Mouse (Mus musculus): ENCODE results near the gene Ptprg. TPM values are rescaled to one million over a fixed set of nuclear protein-coding genes. Genes with fewer than 3 reads are reported as not detected.

The Ptprg gene
- total RNA-seq, 2 experiments from 2014 or later, result 134 to 135 TPM

DNA sequence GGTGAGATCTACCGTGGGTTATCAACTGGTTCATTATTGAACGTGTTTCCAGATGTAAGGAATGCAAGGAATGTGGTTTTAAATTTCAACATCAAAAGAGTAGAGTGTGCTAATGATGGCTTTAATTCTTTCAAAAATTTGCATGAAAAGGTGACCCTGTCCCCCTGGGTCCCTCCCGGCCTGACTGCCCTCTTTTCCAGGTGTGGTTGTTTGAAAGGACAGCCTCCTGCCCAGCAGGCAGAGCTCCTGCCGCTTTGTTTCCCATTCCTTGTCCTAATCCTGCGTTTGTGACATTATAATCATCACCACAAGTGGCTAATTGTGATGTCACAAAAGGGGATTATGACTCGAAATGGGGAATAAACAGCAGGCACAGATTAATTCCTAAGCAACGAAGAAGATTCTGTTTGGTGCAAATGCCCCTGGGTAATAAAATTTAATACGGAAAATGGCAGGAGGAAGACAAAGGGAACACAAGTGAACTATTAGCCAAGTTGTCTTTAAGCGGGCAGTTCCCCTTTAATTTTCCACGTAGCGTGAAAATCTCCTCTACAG lies 110.4 kb downstream of the Ptprg start:
- no peak for DNase-seq (ENCODE audit: extremely low spot score in 1 of 2, low spot score in 2 of 2)
- intact Hi-C loops (cut with DNase I), result no loop called here

DNA sequence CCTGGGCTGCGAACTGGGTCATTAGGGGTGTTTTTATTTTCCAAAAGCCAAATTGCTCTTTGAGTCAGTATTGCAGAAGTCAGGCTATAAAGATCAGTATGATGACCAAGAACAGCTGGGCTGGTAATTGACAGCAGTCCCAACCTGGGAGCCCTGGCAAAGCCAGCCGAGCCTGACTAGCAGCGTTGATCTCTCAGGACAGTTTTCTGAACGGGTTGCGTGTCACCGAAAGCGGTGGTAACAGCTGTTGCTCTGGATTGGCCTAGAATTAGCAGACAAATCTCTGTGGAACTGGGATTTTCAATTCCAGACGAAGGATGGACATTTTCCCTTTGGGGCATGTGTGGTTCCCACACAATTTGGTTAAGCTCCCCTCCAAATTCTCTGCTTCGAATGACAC lies 111.0 kb downstream of the Ptprg start:
- intact Hi-C loops (cut with DNase I), result no loop called here
- DNase-seq (ENCODE audit: extremely low spot score in 1 of 2, low spot score in 2 of 2), result no peak

DNA sequence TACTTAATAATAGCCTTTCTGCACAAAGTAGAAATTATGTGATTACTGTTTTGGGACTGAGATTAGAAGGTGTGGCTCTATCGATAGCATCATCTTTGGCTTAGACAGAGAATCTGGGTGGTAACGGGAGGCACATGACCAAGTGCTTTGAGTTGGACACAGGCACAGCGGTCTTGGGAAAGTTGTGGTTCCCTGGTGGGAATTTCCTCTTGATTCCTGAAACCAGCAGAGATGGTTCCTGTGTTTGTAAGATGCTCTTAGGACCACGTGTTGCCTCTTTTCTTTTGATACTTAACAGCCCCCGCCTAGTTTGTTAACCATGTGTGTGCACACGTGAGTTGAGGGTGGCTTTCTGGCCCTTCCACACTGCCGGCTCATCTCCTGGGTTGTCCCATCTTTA lies 111.7 kb downstream of the Ptprg start:
- no peak for DNase-seq (ENCODE audit: extremely low spot score in 1 of 2, low spot score in 2 of 2)
- intact Hi-C loops (cut with DNase I), result no loop called here

DNA sequence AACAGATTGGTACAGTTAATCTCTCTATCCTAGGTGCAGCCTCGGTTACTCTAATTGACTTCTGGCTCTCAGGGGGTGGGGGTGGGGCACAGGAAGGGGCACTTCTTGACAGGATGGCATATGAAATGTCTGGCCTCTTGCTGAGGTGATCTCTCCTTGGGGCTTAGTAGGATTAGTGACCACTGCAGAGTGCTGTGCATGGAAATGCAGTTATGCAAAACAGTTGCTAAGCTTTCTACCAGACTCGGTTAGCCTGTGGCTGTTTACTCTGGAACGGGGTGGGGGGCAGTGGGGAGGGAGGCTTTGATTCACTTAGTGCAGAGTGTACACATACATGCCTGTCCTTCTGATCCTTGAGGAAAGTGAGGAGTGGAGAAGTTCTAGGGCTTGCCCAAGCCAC lies 114.4 kb downstream of the Ptprg start:
- no peak for DNase-seq (ENCODE audit: extremely low spot score in 1 of 2, low spot score in 2 of 2)
- intact Hi-C loops (cut with DNase I), result no loop called here

DNA sequence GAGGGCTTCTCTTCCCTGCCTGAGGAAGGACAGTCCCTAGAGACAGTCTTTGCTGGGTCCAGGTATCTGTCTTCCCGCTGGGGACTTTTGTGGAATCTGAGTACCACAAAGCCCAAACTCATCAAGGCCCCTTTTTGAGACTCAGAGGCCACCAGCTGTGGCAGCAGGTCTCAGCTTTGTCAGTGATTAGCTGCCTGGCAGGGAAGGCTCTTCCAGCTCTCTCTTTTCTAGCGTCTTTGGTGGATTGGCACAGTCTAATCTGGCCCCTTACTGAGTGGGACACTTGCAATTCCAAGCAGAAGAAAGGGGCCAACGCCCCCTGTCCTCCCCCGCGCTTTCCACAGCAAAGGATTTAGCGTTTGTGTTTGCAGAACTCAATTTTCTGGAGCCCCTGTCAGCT lies 117.5 kb downstream of the Ptprg start:
- intact Hi-C loops (cut with DNase I), result no loop called here
- no peak for DNase-seq (ENCODE audit: extremely low spot score in 1 of 2, low spot score in 2 of 2)

DNA sequence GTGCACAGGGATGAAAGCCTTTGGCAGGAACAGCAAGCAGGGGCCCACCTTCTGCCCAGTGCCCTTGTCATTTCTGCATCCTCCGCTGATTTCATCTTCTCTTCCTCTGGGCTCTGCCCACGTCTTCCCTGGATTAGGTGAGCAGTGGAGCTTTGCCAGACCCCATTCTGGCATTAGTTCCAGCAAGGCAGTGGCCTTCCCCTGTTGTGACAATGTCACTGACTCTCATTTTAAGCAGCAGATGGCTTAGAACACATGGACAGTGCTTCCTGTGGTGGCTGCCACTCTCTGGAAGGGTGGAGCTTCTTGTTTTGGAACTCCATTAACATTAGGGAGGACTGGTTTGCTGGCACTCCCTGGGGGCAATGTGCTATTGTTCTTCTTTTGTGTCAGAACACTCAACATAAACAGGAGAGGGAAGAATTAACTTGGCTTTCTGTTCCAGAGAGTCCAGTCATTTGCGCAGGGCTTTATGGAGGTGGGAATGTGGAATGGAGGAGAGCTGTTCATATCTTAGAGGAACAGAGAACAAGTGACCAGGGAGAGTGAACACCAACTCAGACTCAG lies 119.7 kb downstream of the Ptprg start:
- no peak for DNase-seq (ENCODE audit: extremely low spot score in 1 of 2, low spot score in 2 of 2)
- intact Hi-C loops (cut with DNase I), result no loop called here

DNA sequence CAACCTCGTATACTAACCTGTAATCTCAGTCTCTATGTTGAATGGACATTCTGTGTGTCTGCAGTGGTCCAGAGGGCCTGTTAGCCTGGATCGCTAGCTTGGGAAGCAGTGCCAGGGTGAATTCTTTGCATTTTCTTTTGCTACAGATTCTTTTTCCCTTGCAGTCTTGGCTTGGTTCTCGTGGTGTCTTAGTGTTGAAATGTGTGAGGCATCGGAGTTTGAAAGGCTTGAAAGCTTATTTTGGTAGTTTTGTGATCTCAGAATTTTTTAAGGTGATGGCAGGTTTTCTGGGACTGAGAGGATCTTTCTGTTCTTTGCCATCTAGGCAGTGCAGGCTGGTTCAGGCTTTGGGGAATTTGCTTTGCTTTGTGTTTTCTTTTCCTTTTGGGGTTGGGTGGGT lies 124.9 kb downstream of the Ptprg start:
- DNase-seq (ENCODE audit: extremely low spot score in 1 of 2, low spot score in 2 of 2), result no peak
- intact Hi-C loops (cut with DNase I), result no loop called here

DNA sequence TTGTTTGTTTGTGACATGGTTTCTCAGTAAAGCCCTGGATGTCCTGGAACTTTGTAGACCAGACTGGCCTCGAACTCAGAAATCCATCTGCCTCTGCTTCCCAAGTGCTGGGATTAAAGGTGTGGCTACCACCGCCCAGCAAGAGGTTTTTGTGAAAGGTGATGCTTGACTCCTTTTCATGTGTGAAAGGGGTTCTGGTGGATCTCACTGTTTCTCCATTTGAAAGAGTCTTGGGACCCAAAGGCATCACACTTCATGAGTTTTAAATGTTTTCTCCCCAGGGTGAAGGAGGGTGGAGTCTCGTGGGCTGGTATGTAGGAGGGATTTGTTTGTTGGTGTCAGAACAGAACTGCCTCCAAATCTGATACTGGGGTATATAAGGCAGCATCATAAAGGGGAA lies 126.4 kb downstream of the Ptprg start:
- DNase-seq (ENCODE audit: extremely low spot score in 1 of 2, low spot score in 2 of 2), result no peak

DNA sequence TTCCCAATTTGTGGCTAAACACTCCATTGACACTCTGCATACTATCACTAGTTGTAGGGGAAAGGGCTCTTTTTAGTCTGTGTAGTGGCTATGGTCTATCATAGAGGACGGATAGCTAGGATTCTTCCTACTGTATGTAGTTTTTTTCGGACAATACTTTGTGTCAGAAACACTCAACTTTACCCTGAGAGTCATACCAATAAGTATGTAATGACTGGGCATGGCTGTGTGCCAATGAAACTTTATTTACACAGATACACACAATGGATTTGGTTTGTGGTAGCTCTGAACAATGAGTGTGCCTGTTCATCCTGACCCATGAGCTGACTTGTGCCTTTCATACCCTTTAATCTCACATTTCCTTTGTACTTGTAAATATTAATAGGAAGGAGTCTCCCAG lies 127.3 kb downstream of the Ptprg start:
- intact Hi-C loops (cut with DNase I), result no loop called here

More for the DNA sequence above, 126.4 kb downstream of the Ptprg start:
- intact Hi-C loops (cut with DNase I), result no loop called here

DNA sequence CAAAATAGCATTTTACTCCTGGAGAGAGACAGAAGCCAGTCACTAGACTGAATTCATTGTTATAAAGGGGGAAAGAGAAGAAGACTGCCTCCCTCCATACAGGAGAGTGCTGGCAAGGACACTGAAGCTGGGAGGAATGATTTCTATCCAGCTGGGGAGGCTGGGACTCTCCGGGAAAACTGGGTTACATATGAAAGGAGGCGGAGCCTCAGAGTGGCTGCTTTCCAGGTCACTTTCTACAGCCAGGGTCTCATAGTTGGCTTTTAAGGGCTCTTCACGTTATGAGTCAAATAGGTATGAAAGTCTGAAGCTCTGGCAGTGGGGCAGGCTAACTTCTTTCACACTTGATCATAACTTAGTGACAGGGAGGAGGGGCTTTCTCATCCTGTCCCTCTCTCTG lies 129.1 kb downstream of the Ptprg start:
- DNase-seq (ENCODE audit: extremely low spot score in 1 of 2, low spot score in 2 of 2), result no peak
- intact Hi-C loops (cut with DNase I), result no loop called here

More for the DNA sequence above, 127.3 kb downstream of the Ptprg start:
- DNase-seq (ENCODE audit: extremely low spot score in 1 of 2, low spot score in 2 of 2), result no peak

DNA sequence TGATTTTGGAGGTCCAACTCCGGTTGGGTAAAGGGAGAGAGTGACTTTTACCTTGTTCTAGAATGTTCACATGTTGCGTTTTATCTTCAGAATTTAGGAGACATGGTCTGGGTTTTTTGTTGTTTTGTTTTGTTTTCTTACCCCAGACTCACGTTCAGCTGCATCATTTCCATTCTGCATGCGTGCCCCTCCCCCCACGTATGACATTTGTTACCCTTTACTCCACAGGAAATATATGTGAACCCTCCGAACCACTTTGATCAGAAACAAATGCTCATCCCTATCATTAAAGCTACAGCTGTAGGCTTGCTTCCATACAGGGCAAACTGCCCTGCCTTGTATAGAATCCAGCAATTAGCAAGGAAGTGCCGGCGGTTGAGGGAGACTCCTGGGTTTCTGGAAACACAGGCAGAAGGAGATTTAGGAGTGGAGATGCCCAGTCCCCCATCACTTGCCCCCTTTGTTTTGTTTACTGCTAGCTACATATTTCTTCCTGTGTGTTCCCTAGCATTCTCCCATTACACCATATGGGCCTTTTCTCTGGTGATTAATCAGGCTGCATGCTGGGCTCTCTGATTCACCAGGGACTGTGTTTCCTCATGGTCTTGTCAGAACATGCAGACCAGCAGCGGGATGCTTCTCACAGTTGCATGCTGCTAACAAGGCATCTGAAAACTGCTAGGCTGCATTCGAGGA lies 130.2 kb downstream of the Ptprg start:
- no peak for DNase-seq (ENCODE audit: extremely low spot score in 1 of 2, low spot score in 2 of 2)
- intact Hi-C loops (cut with DNase I), result no loop called here

DNA sequence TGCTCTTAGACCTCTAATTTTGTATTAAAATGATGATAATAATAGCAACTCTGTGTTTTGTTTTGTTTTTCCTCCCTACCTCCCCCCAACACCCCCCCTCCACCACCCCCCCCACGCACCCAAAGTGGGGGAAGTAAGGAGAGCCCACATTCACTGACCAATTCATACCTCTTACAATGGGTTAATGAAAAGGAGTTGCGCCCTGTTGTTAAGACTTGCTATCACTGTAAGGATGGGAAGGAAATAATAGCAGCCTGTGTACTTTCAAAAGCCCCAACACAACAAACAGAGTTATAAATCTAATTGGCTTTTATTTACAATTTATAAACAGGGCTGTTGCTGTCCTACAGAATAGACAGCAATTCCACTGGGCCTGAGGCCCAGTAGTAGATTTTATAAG lies 130.8 kb downstream of the Ptprg start:
- intact Hi-C loops (cut with DNase I), result no loop called here
- DNase-seq (ENCODE audit: extremely low spot score in 1 of 2, low spot score in 2 of 2), result no peak

DNA sequence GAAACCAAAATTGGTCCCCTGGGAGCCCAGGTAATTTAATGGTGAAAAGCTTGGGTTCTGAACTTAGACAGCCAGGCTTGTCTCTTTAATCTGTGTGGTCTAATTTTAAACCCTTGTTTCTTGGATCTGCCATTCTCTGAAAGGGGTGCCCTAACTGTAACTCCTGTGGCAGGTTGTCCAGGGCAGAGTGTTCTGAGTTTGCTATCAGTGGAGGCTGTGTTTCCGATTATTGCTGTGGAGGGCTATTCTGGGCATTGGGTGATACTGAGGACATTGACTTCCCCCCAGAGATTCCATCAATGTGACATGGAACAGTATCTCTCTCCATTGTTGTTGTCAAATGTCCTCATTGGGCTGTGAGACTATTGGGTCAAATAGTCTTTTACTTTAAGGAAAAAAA lies 134.2 kb downstream of the Ptprg start:
- intact Hi-C loops (cut with DNase I), result no loop called here
- DNase-seq (ENCODE audit: extremely low spot score in 1 of 2, low spot score in 2 of 2), result no peak

DNA sequence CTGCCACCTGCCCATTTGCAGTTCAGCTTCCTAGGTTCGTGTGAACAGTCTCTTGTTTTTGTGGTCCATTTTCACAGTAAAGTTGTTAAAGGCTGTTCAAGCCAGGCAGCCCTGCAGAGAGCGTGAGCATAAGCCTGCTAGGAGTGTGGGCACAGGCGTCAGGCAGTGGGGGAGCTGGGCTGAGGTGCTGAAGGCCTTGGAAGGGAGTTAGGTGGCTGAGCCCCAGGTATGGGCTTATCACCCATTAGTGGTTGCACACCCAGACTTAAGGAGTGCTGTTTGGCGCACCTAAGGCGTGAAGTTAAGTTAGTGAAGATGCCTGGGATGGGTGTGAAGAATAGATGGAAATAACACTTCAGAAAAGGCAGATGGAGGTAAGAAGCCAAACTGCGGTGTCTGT lies 134.8 kb downstream of the Ptprg start:
- intact Hi-C loops (cut with DNase I), result no loop called here
- DNase-seq (ENCODE audit: extremely low spot score in 1 of 2, low spot score in 2 of 2), result no peak

DNA sequence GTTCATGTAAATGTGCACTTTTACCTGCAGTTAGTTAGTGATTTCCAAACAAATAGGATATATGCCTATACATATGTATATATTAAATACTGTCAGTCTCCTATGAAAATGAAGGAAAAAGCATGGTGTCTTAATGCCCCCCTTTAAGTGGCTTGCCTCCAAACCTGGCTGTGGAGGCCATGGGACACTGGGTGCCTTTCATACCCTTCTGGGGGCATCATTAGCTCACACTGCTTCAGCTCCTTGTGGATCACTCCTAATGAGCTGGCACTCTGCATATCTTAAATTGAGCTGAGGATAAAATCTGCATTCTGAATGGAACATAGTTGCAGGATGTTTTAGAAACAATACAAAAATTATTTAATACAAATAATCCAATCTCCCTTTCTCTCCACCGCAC lies 136.7 kb downstream of the Ptprg start:
- DNase-seq (ENCODE audit: extremely low spot score in 1 of 2, low spot score in 2 of 2), result no peak
- intact Hi-C loops (cut with DNase I), result no loop called here

DNA sequence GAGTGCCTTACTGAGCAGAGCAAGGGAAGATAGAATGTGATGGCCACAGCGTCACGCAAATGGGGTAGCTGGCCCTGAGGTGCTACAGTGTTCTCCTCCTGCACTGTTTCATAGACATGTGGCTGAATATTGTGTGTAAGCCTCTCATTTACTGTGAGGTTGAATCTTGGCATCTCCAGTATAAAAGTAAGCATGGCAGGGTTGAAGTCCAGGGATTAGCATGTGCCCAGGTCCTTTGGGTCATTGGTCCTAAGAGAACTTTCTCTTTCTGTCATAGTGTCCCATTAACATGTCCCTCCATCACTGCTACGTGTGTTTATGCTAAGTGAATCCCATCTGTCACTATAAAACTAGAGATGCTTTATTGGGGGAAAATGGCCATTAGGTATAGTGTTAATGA lies 138.2 kb downstream of the Ptprg start:
- DNase-seq (ENCODE audit: extremely low spot score in 1 of 2, low spot score in 2 of 2), result no peak
- intact Hi-C loops (cut with DNase I), result no loop called here

DNA sequence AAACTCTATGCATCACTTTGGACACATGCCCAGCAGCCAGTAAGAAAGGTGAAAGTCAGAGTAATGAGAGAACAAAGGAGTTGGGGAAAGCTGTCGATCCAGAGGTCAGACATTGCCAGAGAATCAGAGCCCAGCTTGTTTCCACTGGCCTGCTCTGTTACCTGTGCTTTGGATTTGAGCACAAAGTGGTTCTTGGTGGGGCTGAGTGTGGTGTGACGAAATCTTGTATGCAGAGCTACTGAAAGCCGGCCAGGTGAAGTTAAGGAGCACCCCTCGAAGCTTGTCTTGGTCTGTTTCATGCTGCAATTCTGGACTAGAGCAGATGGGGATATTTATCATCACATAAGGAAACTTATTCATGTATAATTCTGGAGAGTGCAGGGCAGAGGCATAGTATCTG lies 145.5 kb downstream of the Ptprg start:
- intact Hi-C loops (cut with DNase I), result no loop called here
- DNase-seq (ENCODE audit: extremely low spot score in 1 of 2, low spot score in 2 of 2), result no peak

DNA sequence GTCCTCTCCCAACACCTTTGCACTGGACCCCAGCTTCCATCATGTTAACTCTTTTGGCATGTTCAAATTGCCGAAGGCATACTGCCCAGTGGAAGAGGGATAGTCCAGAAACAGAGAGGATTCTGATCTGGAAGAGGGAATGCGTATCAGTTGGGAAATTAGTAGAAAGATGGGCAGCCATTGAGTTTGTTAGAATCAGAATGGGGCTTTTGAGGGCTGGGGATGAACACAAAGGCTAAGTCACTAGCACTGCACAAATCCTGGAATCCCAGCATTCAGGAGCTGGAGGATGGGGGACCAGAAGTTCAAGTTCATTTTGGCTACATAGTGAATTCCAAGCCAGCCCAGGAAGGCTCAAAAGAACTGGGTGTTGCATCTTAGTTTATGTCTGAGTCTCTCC lies 146.3 kb downstream of the Ptprg start:
- intact Hi-C loops (cut with DNase I), result no loop called here
- no peak for DNase-seq (ENCODE audit: extremely low spot score in 1 of 2, low spot score in 2 of 2)

DNA sequence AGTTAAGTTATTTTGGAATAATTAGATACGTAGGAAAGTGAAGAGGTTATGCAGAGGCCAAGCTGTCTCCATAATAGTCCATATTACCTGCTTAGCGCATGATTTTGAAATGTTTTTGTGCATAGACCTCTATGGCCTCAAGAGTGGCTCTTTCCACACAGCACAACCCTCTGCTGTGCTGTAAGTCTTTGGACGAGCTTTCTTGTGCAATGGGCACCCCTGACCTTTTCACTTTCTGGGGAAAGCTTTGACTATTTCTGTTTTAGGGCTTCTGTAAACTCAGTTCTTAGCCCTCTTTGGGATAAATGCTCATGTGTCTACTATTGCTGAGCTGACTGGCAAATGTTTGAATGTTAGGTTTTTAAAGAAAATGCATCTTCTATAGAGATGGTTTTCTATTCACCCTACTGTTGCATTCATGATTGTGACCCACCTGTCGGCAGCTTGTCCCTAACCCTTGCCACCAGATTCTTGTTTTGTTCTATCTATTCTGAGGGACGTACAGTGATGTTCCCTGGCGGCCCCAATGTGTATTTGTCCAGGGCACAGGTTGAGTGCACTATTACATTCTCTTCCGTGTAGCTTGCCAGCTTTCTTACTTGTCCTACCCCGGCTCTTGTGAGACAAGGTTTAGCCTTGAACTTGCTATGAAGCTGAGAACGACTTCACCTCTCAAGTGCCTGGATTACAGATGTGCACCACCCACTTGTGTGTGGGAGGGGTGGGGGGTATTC lies 148.4 kb downstream of the Ptprg start:
- DNase-seq (ENCODE audit: extremely low spot score in 1 of 2, low spot score in 2 of 2), result no peak
- intact Hi-C loops (cut with DNase I), result no loop called here

Measured in left cerebral cortex, postnatal 10 days (tissue).